Mouse (Mus musculus): ENCODE measurements around the gene Stac3. TPM values are rescaled to one million over a fixed set of nuclear protein-coding genes. Genes with fewer than 3 reads are reported as not detected.

Gene Stac3
- polyA plus RNA-seq, 1 experiment from 2014 or later, result 0.21 TPM

GRCm38 (mm10) chr10:127499516-127499915 lies 2.0 kb upstream of the Stac3 start:
- DNase-seq (ENCODE audit: low spot score) (no peak), ATAC-seq (ENCODE audit: insufficient number of reproducible peaks, low FRiP score, low TSS enrichment, low read depth) (no peak)
- H3K27me3 ChIP-seq (ENCODE audit: control insufficient read depth, insufficient read depth, low read length), result no peaks in the 10 kb centered on the region
- no peak overlapping the region for H3K4me2 ChIP-seq (ENCODE audit: low read depth, severe bottlenecking)
- 86% methylated on average over 5 of the region's 5 CpGs for WGBS
- H3K27ac ChIP-seq (replicated peaks; ENCODE audit: low read depth, low read length), result no peak overlapping the region
- H3K9ac ChIP-seq (ENCODE audit: low read length), result no peak overlapping the region
- H3K36me3 ChIP-seq (ENCODE audit: control insufficient read depth, insufficient read depth, low read length), result peaks cover 20% of the 10 kb centered on the region; the same call in 1 of the 2 replicates
- no peak overlapping the region for H3K4me3 ChIP-seq (ENCODE audit: low read depth, low read length)
- no peaks in the 10 kb centered on the region for H3K4me1 ChIP-seq (ENCODE audit: control insufficient read depth, insufficient read depth, low read length)
- no peaks in the 10 kb centered on the region for H3K9me3 ChIP-seq (ENCODE audit: control insufficient read depth, low read length)

- Histone ChIP-seq H3K9me3 (ENCODE audit: control insufficient read depth, low read length) (no peaks in the 10 kb centered on the region), H3K27me3 (ENCODE audit: control insufficient read depth, insufficient read depth, low read length) (no peaks in the 10 kb centered on the region), H3K4me2 (ENCODE audit: low read depth, severe bottlenecking) (no peak overlapping the region), H3K4me3 (ENCODE audit: low read depth, low read length) (no peak overlapping the region), H3K4me1 (ENCODE audit: control insufficient read depth, insufficient read depth, low read length) (no peaks in the 10 kb centered on the region), H3K36me3 (ENCODE audit: control insufficient read depth, insufficient read depth, low read length) (peaks cover 16% of the 10 kb centered on the region; the same call in 1 of the 2 replicates), H3K27ac (replicated peaks; ENCODE audit: low read depth, low read length) (no peak overlapping the region), H3K9ac (ENCODE audit: low read length) (no peak overlapping the region)
- 89% methylated on average over 4 of the region's 4 CpGs for WGBS
- DNase-seq (ENCODE audit: low spot score) (no peak), ATAC-seq (ENCODE audit: insufficient number of reproducible peaks, low FRiP score, low TSS enrichment, low read depth) (no peak)
These were observed 1.4 kb upstream of the Stac3 start for GRCm38 (mm10) chr10:127500042-127500441.

- no peaks in the 10 kb centered on the region; the same call in 1 of the 2 replicates for H3K36me3 ChIP-seq (ENCODE audit: control insufficient read depth, insufficient read depth, low read length)
- H3K4me3 ChIP-seq (ENCODE audit: low read depth, low read length), result no peak overlapping the region
- 3% methylated on average over 15 of the region's 15 CpGs for WGBS
- peaks cover 45% of the 10 kb centered on the region for H3K4me1 ChIP-seq (ENCODE audit: control insufficient read depth, insufficient read depth, low read length)
- H3K4me2 ChIP-seq (ENCODE audit: low read depth, severe bottlenecking), result 0 out of 2 replicates have a peak overlapping the region, but pooled peaks have one; percentile 10
- H3K9ac ChIP-seq (ENCODE audit: low read length), result no peak overlapping the region
- H3K27me3 ChIP-seq (ENCODE audit: control insufficient read depth, insufficient read depth, low read length), result peaks cover 34% of the 10 kb centered on the region
- H3K27ac ChIP-seq (replicated peaks; ENCODE audit: low read depth, low read length), result no peak overlapping the region
- ATAC-seq (ENCODE audit: insufficient number of reproducible peaks, low FRiP score, low TSS enrichment, low read depth), result no peak
- H3K9me3 ChIP-seq (ENCODE audit: control insufficient read depth, low read length), result no peaks in the 10 kb centered on the region
- peak; percentile 89 for DNase-seq (ENCODE audit: low spot score)
These were observed 6.8 kb downstream of the Stac3 start for GRCm38 (mm10) chr10:127508239-127508638.

- Histone ChIP-seq H3K36me3 (ENCODE audit: control insufficient read depth, insufficient read depth, low read length) (no peaks in the 10 kb centered on the region; the same call in 1 of the 2 replicates), H3K4me1 (ENCODE audit: control insufficient read depth, insufficient read depth, low read length) (peaks cover 53% of the 10 kb centered on the region), H3K9me3 (ENCODE audit: control insufficient read depth, low read length) (no peaks in the 10 kb centered on the region), H3K27ac (replicated peaks; ENCODE audit: low read depth, low read length) (no peak overlapping the region), H3K4me3 (ENCODE audit: low read depth, low read length) (peak overlapping the region; percentile 31), H3K27me3 (ENCODE audit: control insufficient read depth, insufficient read depth, low read length) (peaks cover 43% of the 10 kb centered on the region), H3K9ac (ENCODE audit: low read length) (peak overlapping the region; percentile 27; the same call in 1 of the 2 replicates), H3K4me2 (ENCODE audit: low read depth, severe bottlenecking) (peak overlapping the region; percentile 61)
- 0% methylated on average over 35 of the region's 35 CpGs for WGBS
- DNase-seq (ENCODE audit: low spot score), result peak; percentile 98
- peak; percentile 41; the same call in 1 of the 2 replicates for ATAC-seq (ENCODE audit: insufficient number of reproducible peaks, low FRiP score, low TSS enrichment, low read depth)
These were observed 7.8 kb downstream of the Stac3 start for GRCm38 (mm10) chr10:127509051-127509836.

- 1% methylated on average over 17 of the region's 17 CpGs for WGBS
- peak; percentile 36 for DNase-seq (ENCODE audit: low spot score)
- Histone ChIP-seq H3K4me2 (ENCODE audit: low read depth, severe bottlenecking) (peak overlapping the region; percentile 61), H3K36me3 (ENCODE audit: control insufficient read depth, insufficient read depth, low read length) (no peaks in the 10 kb centered on the region; the same call in 1 of the 2 replicates), H3K9me3 (ENCODE audit: control insufficient read depth, low read length) (no peaks in the 10 kb centered on the region), H3K4me1 (ENCODE audit: control insufficient read depth, insufficient read depth, low read length) (peaks cover 61% of the 10 kb centered on the region), H3K9ac (ENCODE audit: low read length) (no peak overlapping the region), H3K27me3 (ENCODE audit: control insufficient read depth, insufficient read depth, low read length) (peaks cover 51% of the 10 kb centered on the region), H3K4me3 (ENCODE audit: low read depth, low read length) (peak overlapping the region; percentile 31; the same call in 1 of the 2 replicates), H3K27ac (replicated peaks; ENCODE audit: low read depth, low read length) (no peak overlapping the region)
- no peak for ATAC-seq (ENCODE audit: insufficient number of reproducible peaks, low FRiP score, low TSS enrichment, low read depth)
These were observed 8.6 kb downstream of the Stac3 start for GRCm38 (mm10) chr10:127509837-127510701.

- Histone ChIP-seq H3K36me3 (ENCODE audit: control insufficient read depth, insufficient read depth, low read length) (no peaks in the 10 kb centered on the region; the same call in 1 of the 2 replicates), H3K4me2 (ENCODE audit: low read depth, severe bottlenecking) (peak overlapping the region; percentile 76), H3K9me3 (ENCODE audit: control insufficient read depth, low read length) (no peaks in the 10 kb centered on the region), H3K9ac (ENCODE audit: low read length) (peak overlapping the region; percentile 55; the same call in 1 of the 2 replicates), H3K27ac (replicated peaks; ENCODE audit: low read depth, low read length) (no peak overlapping the region), H3K27me3 (ENCODE audit: control insufficient read depth, insufficient read depth, low read length) (peaks cover 53% of the 10 kb centered on the region), H3K4me1 (ENCODE audit: control insufficient read depth, insufficient read depth, low read length) (peaks cover 71% of the 10 kb centered on the region), H3K4me3 (ENCODE audit: low read depth, low read length) (no peak overlapping the region)
- no peak for ATAC-seq (ENCODE audit: insufficient number of reproducible peaks, low FRiP score, low TSS enrichment, low read depth)
- DNase-seq (ENCODE audit: low spot score), result peak; percentile 70
- WGBS, result 1% methylated on average over 11 of the region's 11 CpGs
These were observed 9.6 kb downstream of the Stac3 start for GRCm38 (mm10) chr10:127510895-127511617.

GRCm38 (mm10) chr10:127511634-127512306 lies 10.3 kb downstream of the Stac3 start:
- under 1% methylated on average over 42 of the region's 46 CpGs for WGBS
- peak overlapping the region; percentile 76 for H3K4me2 ChIP-seq (ENCODE audit: low read depth, severe bottlenecking)
- ATAC-seq (ENCODE audit: insufficient number of reproducible peaks, low FRiP score, low TSS enrichment, low read depth) (no peak), DNase-seq (ENCODE audit: low spot score) (peak; percentile 67)
- no peaks in the 10 kb centered on the region; the same call in 1 of the 2 replicates for H3K36me3 ChIP-seq (ENCODE audit: control insufficient read depth, insufficient read depth, low read length)
- no peaks in the 10 kb centered on the region for H3K9me3 ChIP-seq (ENCODE audit: control insufficient read depth, low read length)
- H3K4me1 ChIP-seq (ENCODE audit: control insufficient read depth, insufficient read depth, low read length), result peaks cover 78% of the 10 kb centered on the region
- H3K4me3 ChIP-seq (ENCODE audit: low read depth, low read length), result peak overlapping the region; percentile 37
- H3K27me3 ChIP-seq (ENCODE audit: control insufficient read depth, insufficient read depth, low read length), result peaks cover 53% of the 10 kb centered on the region
- H3K27ac ChIP-seq (replicated peaks; ENCODE audit: low read depth, low read length), result no peak overlapping the region
- H3K9ac ChIP-seq (ENCODE audit: low read length), result peak overlapping the region; percentile 55
